Mouse (Mus musculus): ENCODE data around the gene Tspan7. TPM values are rescaled to one million over a fixed set of nuclear protein-coding genes. Genes with fewer than 3 reads are reported as not detected.
A peak's percentile ranks its signal among the peaks of the same experiment; 100 is the strongest.

The Tspan7 gene
- polyA plus RNA-seq, 1 experiment, result 965 TPM

DNA sequence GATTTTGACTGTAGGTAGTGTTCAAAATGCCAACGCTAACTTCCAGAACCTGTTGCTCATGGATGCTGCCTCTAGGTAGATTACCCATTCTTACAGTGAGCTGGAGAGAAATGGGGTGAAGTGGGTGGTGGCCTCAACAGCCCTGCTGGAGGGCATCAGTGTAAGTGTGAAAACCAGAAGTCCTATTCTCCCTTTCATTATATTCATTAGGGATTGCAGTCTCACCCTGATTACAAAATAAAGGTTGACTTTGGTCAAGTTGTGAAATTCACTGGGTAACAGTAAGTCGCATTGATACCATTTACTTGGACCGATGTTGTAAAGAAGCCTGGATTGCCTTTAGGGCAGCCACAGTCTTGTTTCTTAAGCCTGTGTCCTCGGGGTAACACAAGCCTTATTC lies 97.8 kb downstream of the Tspan7 start:
- 94% methylated on average over 4 of the region's 4 CpGs for WGBS
- DNase-seq, result no peak
- Histone ChIP-seq H3K4me3 (replicated peaks; ENCODE audit: insufficient read depth, low read depth, low read length) (no peak overlapping the region), H3K27ac (ENCODE audit: insufficient read depth, low read length) (no peak overlapping the region), H3K27me3 (ENCODE audit: control insufficient read depth, insufficient read depth, low read length) (no peaks in the 10 kb centered on the region), H3K4me1 (ENCODE audit: control insufficient read depth, insufficient read depth, low read length) (peaks cover 2% of the 10 kb centered on the region; the same call in 1 of the 2 replicates)
- TF ChIP-seq POLR2A (IDR thresholded peaks at IDR 0.05; ENCODE audit: borderline replicate concordance, insufficient read depth, low read length) (no peak), CTCF (IDR thresholded peaks at IDR 0.05; ENCODE audit: borderline replicate concordance, insufficient read depth, low read depth, low read length) (no peak)

GRCm38 (mm10) chrX:10592244-10592643 lies 107.3 kb downstream of the Tspan7 start:
- peak; percentile 24; the same call in 1 of the 2 replicates for TF ChIP-seq CTCF (IDR thresholded peaks at IDR 0.05; ENCODE audit: borderline replicate concordance, insufficient read depth, low read depth, low read length)
- TF ChIP-seq POLR2A (IDR thresholded peaks at IDR 0.05; ENCODE audit: borderline replicate concordance, insufficient read depth, low read length), result no peak
- Histone ChIP-seq H3K4me1 (ENCODE audit: control insufficient read depth, insufficient read depth, low read length) (peaks cover 5% of the 10 kb centered on the region; the same call in 1 of the 2 replicates), H3K4me3 (replicated peaks; ENCODE audit: insufficient read depth, low read depth, low read length) (no peak overlapping the region), H3K27ac (ENCODE audit: insufficient read depth, low read length) (no peak overlapping the region), H3K27me3 (ENCODE audit: control insufficient read depth, insufficient read depth, low read length) (no peaks in the 10 kb centered on the region)
- WGBS, result 53% methylated on average over 3 of the region's 3 CpGs
- peak; percentile 31 to 52 for DNase-seq

- Histone ChIP-seq H3K4me3 (replicated peaks; ENCODE audit: insufficient read depth, low read depth, low read length) (no peak overlapping the region), H3K27ac (ENCODE audit: insufficient read depth, low read length) (no peak overlapping the region), H3K4me1 (ENCODE audit: control insufficient read depth, insufficient read depth, low read length) (peaks cover 5% of the 10 kb centered on the region; the same call in 1 of the 2 replicates), H3K27me3 (ENCODE audit: control insufficient read depth, insufficient read depth, low read length) (no peaks in the 10 kb centered on the region)
- WGBS, result 97% methylated on average over 7 of the region's 7 CpGs
- TF ChIP-seq CTCF (IDR thresholded peaks at IDR 0.05; ENCODE audit: borderline replicate concordance, insufficient read depth, low read depth, low read length), result no peak
- no peak for TF ChIP-seq POLR2A (IDR thresholded peaks at IDR 0.05; ENCODE audit: borderline replicate concordance, insufficient read depth, low read length)
- no peak for DNase-seq
These were observed 108.6 kb downstream of the Tspan7 start for GRCm38 (mm10) chrX:10593561-10593960.

DNA sequence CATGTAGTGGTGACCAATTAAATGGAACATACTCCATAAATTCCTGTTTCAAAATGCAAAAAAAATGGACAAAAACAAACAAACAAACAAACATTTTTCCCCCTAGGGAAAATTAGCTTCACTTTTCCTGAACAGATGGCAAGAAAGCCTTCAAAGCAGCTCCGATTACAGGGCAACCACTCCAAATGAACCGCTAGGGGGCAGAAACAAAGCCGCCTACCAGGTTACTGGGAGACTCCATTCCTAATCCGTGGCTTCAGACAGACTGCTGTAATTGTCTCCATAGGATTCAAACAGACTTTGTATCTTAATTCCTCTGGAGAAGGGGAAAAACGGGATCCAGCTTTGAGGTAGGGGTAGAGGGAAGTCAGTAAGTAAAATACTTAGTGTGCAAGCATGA lies 132.2 kb downstream of the Tspan7 start:
- Histone ChIP-seq H3K4me1 (ENCODE audit: control insufficient read depth, insufficient read depth, low read length) (no peaks in the 10 kb centered on the region), H3K27me3 (ENCODE audit: control insufficient read depth, insufficient read depth, low read length) (no peaks in the 10 kb centered on the region), H3K4me3 (replicated peaks; ENCODE audit: insufficient read depth, low read depth, low read length) (no peak overlapping the region), H3K27ac (ENCODE audit: insufficient read depth, low read length) (no peak overlapping the region)
- peak; percentile 29 to 42 for DNase-seq
- no peak for TF ChIP-seq POLR2A (IDR thresholded peaks at IDR 0.05; ENCODE audit: borderline replicate concordance, insufficient read depth, low read length)
- TF ChIP-seq CTCF (IDR thresholded peaks at IDR 0.05; ENCODE audit: borderline replicate concordance, insufficient read depth, low read depth, low read length), result peak; percentile 39; the same call in 1 of the 2 replicates
- 16% methylated on average over 5 of the region's 5 CpGs for WGBS

- H3K27me3 ChIP-seq (ENCODE audit: control insufficient read depth, insufficient read depth, low read length), result no peaks in the 10 kb centered on the region
- no peak overlapping the region for H3K4me3 ChIP-seq (replicated peaks; ENCODE audit: insufficient read depth, low read depth, low read length)
- H3K27ac ChIP-seq (ENCODE audit: insufficient read depth, low read length), result no peak overlapping the region
- DNase-seq, result no peak
- H3K4me1 ChIP-seq (ENCODE audit: control insufficient read depth, insufficient read depth, low read length), result no peaks in the 10 kb centered on the region
- TF ChIP-seq CTCF (IDR thresholded peaks at IDR 0.05; ENCODE audit: borderline replicate concordance, insufficient read depth, low read depth, low read length) (no peak), POLR2A (IDR thresholded peaks at IDR 0.05; ENCODE audit: borderline replicate concordance, insufficient read depth, low read length) (no peak)
These were observed 156.1 kb downstream of the Tspan7 start for GRCm38 (mm10) chrX:10641062-10641461.

Other genes with a start within 250 kb of the Tspan7 start
- gene Otc, start 232.9 kb upstream of the Tspan7 start, polyA plus RNA-seq (2012; rRNA removed), result not detected in 2 replicates
- 110 and 127 TPM in 2 replicates for gene Mid1ip1, start 229.9 kb downstream of the Tspan7 start, polyA plus RNA-seq (2012; rRNA removed)